Mouse (Mus musculus) neural tube, embryonic 15.5 days (tissue): Measurements from ENCODE around the gene Pitx2. TPM values are rescaled to one million over a fixed set of nuclear protein-coding genes. Genes with fewer than 3 reads are reported as not detected.

ENCODE experiments used
- ATAC-seq: fragments of 200-750 bp; cut with Nextera tagmentation; 2 replicates; pipeline ENCODE4 v1.8.0; 2017; ENCODE audit warnings: mild to moderate bottlenecking, moderate TSS enrichment, moderate library complexity; ENCODE audit not compliant: low FRiP score
- H3K27ac ChIP-seq: fragments of 300-500 bp; sonication (generic); replicated peaks from 2 replicates; pipeline ENCODE4 v1.5.1; 2015; ENCODE audit warnings: mild to moderate bottlenecking, inconsistent platforms
- H3K27me3 ChIP-seq: fragments of 300-500 bp; sonication (generic); replicated peaks from 2 replicates; pipeline ENCODE4 v1.6.1; 2015; ENCODE audit warnings: inconsistent platforms
- H3K36me3 ChIP-seq: fragments of 300-500 bp; sonication (generic); 2 replicates; pipeline ENCODE4 v1.6.1; 2015; ENCODE audit warnings: inconsistent platforms
- H3K4me1 ChIP-seq: fragments of 300-500 bp; sonication (generic); 2 replicates; pipeline ENCODE4 v1.6.1; 2015; ENCODE audit warnings: inconsistent platforms
- H3K4me2 ChIP-seq: fragments of 300-500 bp; sonication (generic); 2 replicates; pipeline ENCODE4 v1.6.1; 2015; ENCODE audit warnings: inconsistent platforms, mild to moderate bottlenecking, moderate library complexity
- H3K4me3 ChIP-seq: fragments of 300-500 bp; sonication (generic); replicated peaks from 2 replicates; pipeline ENCODE4 v1.5.1; 2015; ENCODE audit warnings: mild to moderate bottlenecking, inconsistent platforms
- H3K9ac ChIP-seq: fragments of 300-500 bp; sonication (generic); replicated peaks from 2 replicates; pipeline ENCODE4 v1.6.1; 2015; ENCODE audit warnings: mild to moderate bottlenecking, inconsistent platforms
- H3K9me3 ChIP-seq: fragments of 300-500 bp; sonication (generic); replicated peaks from 2 replicates; pipeline ENCODE4 v1.6.1; 2016; ENCODE audit warnings: inconsistent platforms
- WGBS: fragments of 180-500 bp; shearing (Covaris S2); methylation state at CpG from one replicate; pipeline ENCODE4 v1.1.7; 2015; ENCODE audit warnings: mixed read lengths; 5-methylcytosine and 5-hydroxymethylcytosine counted together
- polyA plus RNA-seq: library from polyadenylated mRNA; unstranded; fragments of >200 nt; fragmentation: Nextera tagmentation; extraction: Ambion mirVana; gene quantifications from 2 replicates; pipeline ENCODE4 v1.2.1, GENCODE M21; 2015

The Pitx2 gene
- polyA plus RNA-seq, 1 experiment from 2014 or later = 5.2 TPM

DNA sequence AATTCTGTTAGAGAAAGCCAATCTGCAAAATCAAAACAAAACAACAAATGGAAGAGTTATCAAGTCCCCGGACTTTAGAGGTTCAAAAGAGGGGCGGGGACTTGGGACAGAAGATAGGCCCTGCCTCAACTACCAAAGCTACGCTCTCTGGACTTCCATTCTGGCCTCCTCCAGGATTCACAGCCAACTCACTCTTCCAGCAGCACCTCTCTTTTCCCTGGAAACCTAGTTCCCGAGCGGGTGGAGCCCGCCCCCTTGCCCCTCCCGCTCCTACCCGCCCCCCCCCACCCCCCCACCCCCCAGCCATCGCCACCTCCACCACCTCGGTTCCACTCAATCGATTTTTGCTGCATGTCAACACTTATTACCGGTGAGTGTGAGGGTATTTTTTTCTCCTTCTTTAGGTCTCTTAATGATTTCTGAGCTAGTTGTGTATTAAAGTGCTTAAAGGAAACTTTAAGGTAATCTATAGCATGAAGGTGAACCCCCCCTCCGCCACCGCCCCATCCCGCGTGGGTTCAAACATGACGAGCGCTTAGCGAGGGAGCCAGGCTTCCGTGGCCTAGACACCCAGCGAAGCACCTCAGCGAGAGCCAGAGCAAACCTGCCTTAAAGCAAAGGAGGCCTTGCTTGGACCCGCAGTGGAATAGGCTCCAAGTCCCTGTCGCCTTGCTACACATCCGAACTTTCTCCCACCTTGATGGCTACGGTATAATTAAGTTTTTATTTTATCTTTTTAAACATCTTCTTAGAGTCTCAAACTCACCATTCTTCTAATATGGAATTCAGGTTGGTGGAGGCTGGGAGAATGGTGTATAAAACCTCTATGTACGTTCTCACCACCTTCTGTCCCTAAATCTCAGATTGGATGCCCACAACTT, 21.9 kb downstream of the Pitx2 start:
- H3K27me3 ChIP-seq = peaks cover 85% of the 10 kb centered on the region
- no peaks in the 10 kb centered on the region for H3K36me3 ChIP-seq
- 4% methylated on average over 27 of the region's 27 CpGs for WGBS
- H3K27ac ChIP-seq = no peak overlapping the region
- H3K9me3 ChIP-seq = no peaks in the 10 kb centered on the region
- H3K4me1 ChIP-seq = peaks cover 11% of the 10 kb centered on the region
- ATAC-seq = no peak
- no peak overlapping the region for H3K4me3 ChIP-seq
- H3K9ac ChIP-seq = no peak overlapping the region
- H3K4me2 ChIP-seq = no peak overlapping the region

DNA sequence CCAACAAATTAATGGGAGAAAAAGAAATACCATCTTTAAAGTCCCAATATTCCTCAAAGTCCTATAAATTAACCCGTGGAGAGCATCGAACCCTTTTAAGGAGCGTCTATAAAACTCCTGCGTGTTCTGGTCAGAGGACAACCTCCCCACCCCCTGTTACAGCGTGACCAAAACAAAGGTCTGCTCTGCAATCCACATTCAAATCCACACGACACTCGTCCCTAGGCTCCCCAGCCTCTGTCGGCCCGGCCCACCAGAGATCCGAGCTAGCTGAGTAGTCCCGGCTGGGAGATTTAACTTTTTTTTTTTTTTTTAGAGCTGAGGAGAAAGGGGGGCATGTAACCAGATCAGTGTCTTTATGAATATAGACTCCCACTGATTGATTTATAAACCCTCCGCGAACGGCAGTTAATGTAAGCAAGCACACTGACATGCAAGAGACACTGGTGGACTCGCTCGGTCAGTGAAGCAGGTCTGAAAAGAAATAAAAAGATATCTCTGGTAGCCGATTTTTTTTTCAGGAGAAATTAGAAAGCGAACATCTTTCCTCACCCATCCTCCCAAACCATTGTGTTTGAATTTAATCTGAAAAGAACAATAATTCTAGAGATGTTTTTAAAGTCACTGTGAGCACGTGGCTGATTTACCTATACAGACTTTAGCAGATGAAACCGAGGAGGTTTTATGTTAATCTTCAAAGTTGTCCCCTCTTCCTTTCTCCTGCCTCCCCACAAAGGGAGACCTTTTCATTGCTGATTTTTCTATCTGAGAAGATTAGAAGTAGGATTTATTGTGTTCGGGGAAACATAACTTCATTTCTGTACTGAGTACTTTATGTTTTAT, 23.0 kb downstream of the Pitx2 start:
- H3K36me3 ChIP-seq = no peaks in the 10 kb centered on the region
- no peak overlapping the region for H3K9ac ChIP-seq
- H3K4me3 ChIP-seq = no peak overlapping the region
- H3K27ac ChIP-seq = no peak overlapping the region
- H3K4me1 ChIP-seq = peaks cover 11% of the 10 kb centered on the region
- H3K9me3 ChIP-seq = no peaks in the 10 kb centered on the region
- WGBS = under 1% methylated on average over 21 of the region's 21 CpGs
- no peak for ATAC-seq
- H3K27me3 ChIP-seq = peaks cover 86% of the 10 kb centered on the region
- H3K4me2 ChIP-seq = no peak overlapping the region

DNA sequence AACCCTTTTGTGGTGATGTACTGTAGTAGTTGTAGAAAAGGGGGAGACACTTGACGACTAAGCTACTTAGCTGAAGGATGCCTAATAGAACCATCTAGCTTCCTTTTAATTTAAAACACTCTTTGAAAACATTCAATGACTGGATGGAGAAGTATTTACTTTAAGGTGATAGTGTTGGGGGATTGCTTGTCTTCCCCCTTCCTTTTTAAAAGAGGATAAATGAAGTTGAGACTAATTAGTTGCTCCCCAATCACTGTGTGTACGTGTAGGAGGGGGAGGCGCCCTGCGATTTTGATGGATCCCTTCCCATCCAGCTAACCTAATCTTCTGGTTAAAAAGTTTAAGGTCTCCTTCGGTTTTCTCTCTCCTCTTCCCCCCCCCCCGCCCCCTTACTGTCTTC, 23.7 kb downstream of the Pitx2 start:
- H3K27me3 ChIP-seq = peaks cover 86% of the 10 kb centered on the region

DNA sequence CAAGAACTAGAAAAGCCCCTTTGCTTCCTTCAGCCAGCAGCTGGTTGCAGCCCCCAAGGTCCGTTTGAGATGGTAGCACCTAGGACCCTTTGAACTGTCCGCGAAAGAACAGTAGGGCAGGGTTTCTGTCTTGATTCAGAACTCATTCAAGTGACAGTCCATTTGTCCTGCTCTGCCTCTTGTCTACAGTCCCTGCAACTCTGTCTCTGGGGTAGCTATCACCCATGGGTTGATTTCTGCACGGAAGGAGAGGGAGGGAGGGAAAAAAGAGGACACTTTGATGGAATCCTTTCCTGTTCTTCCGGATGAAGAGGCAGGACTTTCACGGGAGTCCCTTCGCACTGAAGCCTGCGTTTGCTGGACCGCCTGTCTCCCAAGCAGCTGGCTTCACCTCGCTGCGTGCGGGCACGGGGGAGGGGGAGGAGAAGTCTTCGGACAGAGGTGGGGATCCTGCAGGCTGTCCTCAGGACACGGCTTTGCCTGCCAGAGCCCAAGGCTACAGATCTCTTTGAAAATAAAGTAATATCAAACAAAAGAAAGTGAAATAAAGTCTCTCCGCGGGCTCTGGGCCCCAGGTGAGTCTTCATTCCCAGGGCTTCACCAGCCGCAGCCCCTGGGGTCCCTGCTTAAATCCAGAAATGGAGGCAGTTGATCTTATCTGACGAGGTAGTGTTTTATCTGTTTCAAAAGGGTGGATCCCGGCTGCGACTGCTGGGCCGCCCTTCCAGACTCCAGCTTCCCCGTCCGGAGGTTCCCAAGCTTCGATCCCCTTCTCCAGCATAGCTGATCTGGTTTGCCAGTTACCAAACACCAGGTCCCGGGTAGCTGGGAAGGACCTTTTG, 24.5 kb downstream of the Pitx2 start:
- no peaks in the 10 kb centered on the region for H3K9me3 ChIP-seq
- H3K4me2 ChIP-seq = no peak overlapping the region
- no peak overlapping the region for H3K4me3 ChIP-seq
- under 1% methylated on average over 26 of the region's 26 CpGs for WGBS
- no peaks in the 10 kb centered on the region for H3K36me3 ChIP-seq
- no peak overlapping the region for H3K9ac ChIP-seq
- no peak for ATAC-seq
- H3K27me3 ChIP-seq = peaks cover 85% of the 10 kb centered on the region
- H3K4me1 ChIP-seq = peaks cover 11% of the 10 kb centered on the region; the same call in 1 of the 2 replicates
- no peak overlapping the region for H3K27ac ChIP-seq

More for the DNA sequence above, 23.7 kb downstream of the Pitx2 start:
- WGBS = 1% methylated on average over 5 of the region's 6 CpGs
- Histone ChIP-seq H3K4me1 (peaks cover 11% of the 10 kb centered on the region), H3K27ac (no peak overlapping the region), H3K4me3 (no peak overlapping the region), H3K36me3 (no peaks in the 10 kb centered on the region), H3K4me2 (no peak overlapping the region), H3K9ac (no peak overlapping the region), H3K9me3 (no peaks in the 10 kb centered on the region)
- no peak for ATAC-seq

DNA sequence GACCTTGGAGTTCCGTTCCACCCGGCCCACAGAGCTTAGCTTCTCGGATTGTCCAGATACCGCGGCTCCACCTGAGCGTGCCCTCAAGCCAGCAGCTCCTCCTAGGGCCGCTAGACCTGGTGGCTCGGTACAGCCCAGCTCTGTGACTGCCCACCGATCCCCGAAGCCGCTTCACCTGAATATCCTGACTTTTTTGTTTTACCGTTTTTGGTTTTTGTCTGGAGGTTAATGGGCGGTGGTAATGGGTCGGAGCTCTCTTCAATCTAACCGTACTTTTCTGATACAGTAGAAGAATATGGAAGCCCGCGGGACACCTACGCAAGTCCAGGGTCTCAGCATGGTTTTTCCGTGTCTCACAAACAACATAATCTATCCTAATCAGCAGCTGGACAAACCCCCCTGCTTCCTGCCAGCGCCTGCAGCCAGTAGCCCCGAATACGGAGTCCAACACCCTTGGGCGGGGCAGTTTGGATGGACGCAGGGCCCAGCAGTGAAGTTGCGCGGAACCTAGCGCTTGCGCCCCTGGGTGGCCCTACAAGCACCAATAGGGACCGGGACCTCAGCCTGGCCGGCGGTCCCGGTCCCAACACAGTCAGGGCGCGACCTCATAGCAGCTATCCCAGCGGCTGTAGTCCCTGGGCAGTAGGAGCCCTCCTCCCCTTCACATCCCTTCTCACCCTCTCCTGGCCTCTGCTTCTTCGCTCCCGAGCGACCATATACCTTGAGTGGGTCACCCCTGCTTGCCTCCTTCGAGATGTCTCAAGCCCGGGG, 25.3 kb downstream of the Pitx2 start:
- Histone ChIP-seq H3K4me1 (peaks cover 11% of the 10 kb centered on the region; the same call in 1 of the 2 replicates), H3K36me3 (no peaks in the 10 kb centered on the region), H3K4me3 (no peak overlapping the region), H3K27ac (no peak overlapping the region), H3K27me3 (peaks cover 82% of the 10 kb centered on the region), H3K4me2 (no peak overlapping the region), H3K9me3 (no peaks in the 10 kb centered on the region), H3K9ac (no peak overlapping the region)
- no peak for ATAC-seq
- 1% methylated on average over 40 of the region's 40 CpGs for WGBS

DNA sequence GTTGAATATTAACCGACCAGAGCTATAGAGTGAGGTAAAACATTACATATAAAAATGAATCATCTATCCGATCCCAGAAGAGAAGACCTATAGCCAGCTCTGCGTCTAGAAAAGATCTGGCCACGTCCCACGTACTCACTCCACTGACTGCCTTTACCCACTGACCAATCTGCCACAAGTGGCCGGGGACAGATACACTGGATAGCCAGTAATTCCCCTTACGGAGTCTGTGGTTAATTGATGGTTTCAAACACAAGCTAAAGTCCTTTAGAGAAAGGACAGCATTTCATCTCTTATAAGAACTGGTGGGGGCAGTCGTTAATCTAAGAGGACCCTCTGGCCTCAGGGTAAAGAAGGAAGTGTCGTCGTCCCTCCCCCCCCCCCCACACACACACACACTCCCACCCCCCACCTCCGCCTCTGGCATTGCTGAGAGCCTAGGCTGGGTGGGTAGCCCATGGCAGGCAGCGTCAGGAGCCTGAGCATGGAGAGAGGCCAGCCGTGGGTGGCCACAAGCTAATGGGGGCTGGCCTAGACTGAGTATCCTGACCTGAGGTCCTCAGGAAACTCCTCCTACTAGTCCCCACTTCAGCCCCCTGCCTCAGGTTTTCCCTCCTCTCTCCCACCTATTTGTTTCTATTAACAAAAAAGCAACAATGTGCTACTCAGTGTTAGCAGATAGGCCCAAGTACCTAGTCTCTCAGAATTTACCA, 26.1 kb downstream of the Pitx2 start:
- no peak for ATAC-seq
- H3K4me3 ChIP-seq = no peak overlapping the region
- H3K4me1 ChIP-seq = peaks cover 11% of the 10 kb centered on the region; the same call in 1 of the 2 replicates
- 2% methylated on average over 13 of the region's 13 CpGs for WGBS
- H3K4me2 ChIP-seq = no peak overlapping the region
- H3K27me3 ChIP-seq = peaks cover 75% of the 10 kb centered on the region
- H3K27ac ChIP-seq = no peak overlapping the region
- no peaks in the 10 kb centered on the region for H3K36me3 ChIP-seq
- H3K9me3 ChIP-seq = no peaks in the 10 kb centered on the region
- H3K9ac ChIP-seq = no peak overlapping the region

DNA sequence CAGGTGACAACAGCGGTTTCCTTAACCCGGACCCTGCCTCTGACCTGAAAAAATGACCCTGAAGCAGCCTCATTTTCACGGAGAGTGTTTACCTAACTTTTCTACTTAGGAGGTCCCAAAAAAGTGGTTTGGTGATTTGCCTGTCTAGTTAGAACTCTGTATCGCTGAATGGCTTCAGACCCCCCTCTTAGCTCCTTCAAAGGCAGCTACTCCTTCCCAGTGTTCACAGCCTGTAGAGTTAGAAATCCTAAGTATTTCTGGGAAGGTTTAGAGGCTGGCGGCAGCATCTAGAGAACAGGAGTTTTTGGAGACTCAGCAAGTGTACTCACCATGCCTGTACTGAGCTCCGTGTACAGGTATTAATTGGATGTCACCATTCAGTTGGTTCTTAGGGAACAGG, 27.0 kb downstream of the Pitx2 start:
- Histone ChIP-seq H3K9ac (no peak overlapping the region), H3K9me3 (no peaks in the 10 kb centered on the region), H3K4me1 (peaks cover 11% of the 10 kb centered on the region; the same call in 1 of the 2 replicates), H3K36me3 (no peaks in the 10 kb centered on the region), H3K27ac (no peak overlapping the region), H3K4me2 (no peak overlapping the region), H3K27me3 (peaks cover 67% of the 10 kb centered on the region), H3K4me3 (no peak overlapping the region)
- no peak for ATAC-seq
- WGBS = 2% methylated on average over 6 of the region's 6 CpGs

DNA sequence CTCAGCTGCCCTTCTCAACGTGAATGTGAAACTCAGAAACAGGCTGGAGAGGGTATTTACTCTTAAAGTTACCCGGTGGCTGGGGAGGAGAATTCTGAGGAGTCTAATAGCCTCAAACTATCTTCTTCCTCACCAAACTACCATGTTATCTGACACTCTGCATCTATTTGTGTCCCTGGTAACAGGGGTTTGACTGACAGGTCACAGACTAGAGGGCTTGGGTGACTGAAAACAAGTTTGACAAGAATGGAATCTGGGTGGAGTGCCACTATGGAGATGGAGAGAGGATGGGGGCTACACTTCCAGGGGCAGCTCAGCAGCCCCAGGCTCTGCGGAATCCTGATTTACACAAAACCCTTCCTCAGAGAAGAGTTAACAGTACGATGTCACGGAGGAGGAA, 27.7 kb downstream of the Pitx2 start:
- H3K4me2 ChIP-seq = no peak overlapping the region
- H3K27me3 ChIP-seq = peaks cover 62% of the 10 kb centered on the region
- peaks cover 11% of the 10 kb centered on the region; the same call in 1 of the 2 replicates for H3K4me1 ChIP-seq
- no peaks in the 10 kb centered on the region for H3K36me3 ChIP-seq
- no peak for ATAC-seq
- H3K9me3 ChIP-seq = no peaks in the 10 kb centered on the region
- no peak overlapping the region for H3K27ac ChIP-seq
- WGBS = 7% methylated on average over 5 of the region's 5 CpGs
- no peak overlapping the region for H3K9ac ChIP-seq
- no peak overlapping the region for H3K4me3 ChIP-seq

DNA sequence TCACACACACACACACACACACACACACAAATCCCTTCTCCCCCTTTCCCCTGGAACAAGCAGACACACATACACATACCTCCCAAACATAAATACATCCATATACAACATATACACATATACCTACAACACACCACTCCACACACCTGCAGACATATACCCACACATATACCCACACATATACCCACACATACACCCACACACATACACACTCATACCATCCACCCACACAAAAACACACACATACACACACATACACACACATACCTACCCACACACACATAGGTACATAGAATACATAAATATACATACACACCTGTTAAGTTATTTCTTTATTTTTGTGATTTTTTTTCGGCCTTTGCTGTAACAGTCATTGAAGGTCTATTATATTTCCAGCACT, 38.3 kb downstream of the Pitx2 start:
- Histone ChIP-seq H3K4me3 (no peak overlapping the region), H3K4me1 (no peaks in the 10 kb centered on the region), H3K9me3 (no peaks in the 10 kb centered on the region), H3K36me3 (no peaks in the 10 kb centered on the region), H3K9ac (no peak overlapping the region), H3K4me2 (no peak overlapping the region), H3K27ac (no peak overlapping the region), H3K27me3 (no peaks in the 10 kb centered on the region)
- ATAC-seq = no peak
- WGBS = 83% methylated on average over 1 of the region's 1 CpGs

DNA sequence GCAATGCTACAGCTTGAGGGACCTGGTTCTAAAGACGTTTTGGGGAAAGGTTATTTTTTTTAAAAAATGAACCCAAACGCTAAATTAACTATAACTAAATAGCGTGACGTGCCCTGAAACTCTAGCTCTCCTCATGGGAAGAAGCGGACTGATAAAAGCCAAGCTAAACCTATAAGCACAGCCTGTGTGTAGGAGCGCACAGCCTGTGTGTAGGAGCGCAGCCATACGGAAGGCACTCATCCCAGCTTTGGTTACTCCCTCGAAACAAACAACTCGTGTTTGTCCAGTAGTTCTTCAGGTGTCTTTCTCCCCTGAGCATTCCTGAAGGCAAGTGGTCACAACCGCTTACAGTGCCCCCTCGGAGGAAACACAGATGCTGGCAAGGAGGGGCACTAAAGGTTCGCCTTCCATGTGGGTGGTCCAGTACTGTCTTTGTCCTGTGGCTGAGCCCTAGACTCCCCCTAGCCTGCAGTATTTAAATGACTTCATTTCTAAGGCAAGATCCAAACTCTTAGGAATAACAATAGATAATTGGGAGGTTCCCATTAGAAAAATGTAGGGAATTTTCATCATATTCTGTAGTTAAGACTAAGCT, 39.1 kb downstream of the Pitx2 start:
- no peak for ATAC-seq

More for the DNA sequence above, 39.1 kb downstream of the Pitx2 start:
- Histone ChIP-seq H3K4me3 (no peak overlapping the region), H3K4me2 (peak overlapping the region; percentile 3; the same call in 1 of the 2 replicates), H3K27me3 (no peaks in the 10 kb centered on the region), H3K4me1 (no peaks in the 10 kb centered on the region), H3K9ac (no peak overlapping the region), H3K9me3 (no peaks in the 10 kb centered on the region), H3K36me3 (no peaks in the 10 kb centered on the region), H3K27ac (no peak overlapping the region)
- WGBS = 37% methylated on average over 13 of the region's 13 CpGs
